Mouse (Mus musculus): ENCODE measurements around the gene Mterf4.

Gene Mterf4

GRCm38 (mm10) chr1:93305581-93306337 is at the start of gene Mterf4:
Gene Mterf4, minus strand, starts transcription at chr1:93305915.
- no peaks in the 10 kb centered on the region for H3K9me3 ChIP-seq (ENCODE audit: low read length)
- TF ChIP-seq POU5F1 (IDR thresholded peaks at IDR 0.05; ENCODE audit: borderline replicate concordance, low read length): no peak
- TF ChIP-seq NANOG (IDR thresholded peaks at IDR 0.05; ENCODE audit: borderline replicate concordance, low read length): no peak
- no peak for TF ChIP-seq CTCF (conservative IDR thresholded peaks at IDR 0.05; ENCODE audit: low read length)
- H3K36me3 ChIP-seq (ENCODE audit: insufficient read depth, low read length): peaks cover 71% of the 10 kb centered on the region
- H3K27me3 ChIP-seq (ENCODE audit: insufficient read depth, low read length): no peaks in the 10 kb centered on the region
- peaks cover 24% of the 10 kb centered on the region for H3K4me1 ChIP-seq (replicated peaks; ENCODE audit: low read depth, low read length)
- H3K4me3 ChIP-seq (replicated peaks; ENCODE audit: low read length): peak within 1 kb of the TSS; percentile 97

GRCm38 (mm10) chr1:93352724-93353123 is 47.0 kb upstream of the Mterf4 start:
- H3K4me1 ChIP-seq (replicated peaks; ENCODE audit: low read depth, low read length): no peaks in the 10 kb centered on the region
- H3K36me3 ChIP-seq (ENCODE audit: insufficient read depth, low read length): peaks cover 99% of the 10 kb centered on the region
- TF ChIP-seq POU5F1 (IDR thresholded peaks at IDR 0.05; ENCODE audit: borderline replicate concordance, low read length) (no peak), NANOG (IDR thresholded peaks at IDR 0.05; ENCODE audit: borderline replicate concordance, low read length) (no peak), CTCF (conservative IDR thresholded peaks at IDR 0.05; ENCODE audit: low read length) (no peak)
- no peak overlapping the region for H3K4me3 ChIP-seq (replicated peaks; ENCODE audit: low read length)
- no peaks in the 10 kb centered on the region for H3K27me3 ChIP-seq (ENCODE audit: insufficient read depth, low read length)
- H3K9me3 ChIP-seq (ENCODE audit: low read length): no peaks in the 10 kb centered on the region

GRCm38 (mm10) chr1:93349701-93350100 is 44.0 kb upstream of the Mterf4 start:
- peaks cover 2% of the 10 kb centered on the region for H3K4me1 ChIP-seq (replicated peaks; ENCODE audit: low read depth, low read length)
- no peak overlapping the region for H3K4me3 ChIP-seq (replicated peaks; ENCODE audit: low read length)
- H3K36me3 ChIP-seq (ENCODE audit: insufficient read depth, low read length): peaks cover 98% of the 10 kb centered on the region
- H3K27me3 ChIP-seq (ENCODE audit: insufficient read depth, low read length): no peaks in the 10 kb centered on the region
- TF ChIP-seq CTCF (conservative IDR thresholded peaks at IDR 0.05; ENCODE audit: low read length) (no peak), NANOG (IDR thresholded peaks at IDR 0.05; ENCODE audit: borderline replicate concordance, low read length) (no peak), POU5F1 (IDR thresholded peaks at IDR 0.05; ENCODE audit: borderline replicate concordance, low read length) (no peak)
- H3K9me3 ChIP-seq (ENCODE audit: low read length): no peaks in the 10 kb centered on the region

GRCm38 (mm10) chr1:93347176-93347575 is 41.5 kb upstream of the Mterf4 start:
- peaks cover 72% of the 10 kb centered on the region for H3K36me3 ChIP-seq (ENCODE audit: insufficient read depth, low read length)
- TF ChIP-seq CTCF (conservative IDR thresholded peaks at IDR 0.05; ENCODE audit: low read length): no peak
- no peak for TF ChIP-seq NANOG (IDR thresholded peaks at IDR 0.05; ENCODE audit: borderline replicate concordance, low read length)
- no peak for TF ChIP-seq POU5F1 (IDR thresholded peaks at IDR 0.05; ENCODE audit: borderline replicate concordance, low read length)
- H3K27me3 ChIP-seq (ENCODE audit: insufficient read depth, low read length): no peaks in the 10 kb centered on the region
- no peak overlapping the region for H3K4me3 ChIP-seq (replicated peaks; ENCODE audit: low read length)
- H3K4me1 ChIP-seq (replicated peaks; ENCODE audit: low read depth, low read length): peaks cover 9% of the 10 kb centered on the region
- H3K9me3 ChIP-seq (ENCODE audit: low read length): no peaks in the 10 kb centered on the region

- Histone ChIP-seq H3K36me3 (ENCODE audit: insufficient read depth, low read length) (peaks cover 40% of the 10 kb centered on the region), H3K4me1 (replicated peaks; ENCODE audit: low read depth, low read length) (peaks cover 21% of the 10 kb centered on the region), H3K27me3 (ENCODE audit: insufficient read depth, low read length) (no peaks in the 10 kb centered on the region), H3K9me3 (ENCODE audit: low read length) (no peaks in the 10 kb centered on the region), H3K4me3 (replicated peaks; ENCODE audit: low read length) (peak overlapping the region; percentile 100)
- TF ChIP-seq POU5F1 (IDR thresholded peaks at IDR 0.05; ENCODE audit: borderline replicate concordance, low read length) (no peak), CTCF (conservative IDR thresholded peaks at IDR 0.05; ENCODE audit: low read length) (no peak)
Measured at GRCm38 (mm10) chr1:93343504-93344047, 37.9 kb upstream of the Mterf4 start.

GRCm38 (mm10) chr1:93342648-93343503 is 37.2 kb upstream of the Mterf4 start, which contains the start of the genes Ppp1r7 and Pask:
Gene Ppp1r7, plus strand, starts transcription at chr1:93342854.
Gene Pask, minus strand, starts transcription at chr1:93343482.
- no peaks in the 10 kb centered on the region for H3K9me3 ChIP-seq (ENCODE audit: low read length)
- TF ChIP-seq NANOG (IDR thresholded peaks at IDR 0.05; ENCODE audit: borderline replicate concordance, low read length) (no peak), POU5F1 (IDR thresholded peaks at IDR 0.05; ENCODE audit: borderline replicate concordance, low read length) (no peak), CTCF (conservative IDR thresholded peaks at IDR 0.05; ENCODE audit: low read length) (no peak)
- H3K27me3 ChIP-seq (ENCODE audit: insufficient read depth, low read length): no peaks in the 10 kb centered on the region
- peaks cover 37% of the 10 kb centered on the region for H3K36me3 ChIP-seq (ENCODE audit: insufficient read depth, low read length)
- peaks cover 24% of the 10 kb centered on the region for H3K4me1 ChIP-seq (replicated peaks; ENCODE audit: low read depth, low read length)
- H3K4me3 ChIP-seq (replicated peaks; ENCODE audit: low read length): peak within 1 kb of the TSS; percentile 100

- no peak for TF ChIP-seq CTCF (conservative IDR thresholded peaks at IDR 0.05; ENCODE audit: low read length)
- TF ChIP-seq POU5F1 (IDR thresholded peaks at IDR 0.05; ENCODE audit: borderline replicate concordance, low read length): no peak
Measured at GRCm38 (mm10) chr1:93334621-93335020, 28.9 kb upstream of the Mterf4 start.

GRCm38 (mm10) chr1:93326446-93326845 is 20.7 kb upstream of the Mterf4 start:
- Histone ChIP-seq H3K9me3 (ENCODE audit: low read length) (no peaks in the 10 kb centered on the region), H3K27me3 (ENCODE audit: insufficient read depth, low read length) (no peaks in the 10 kb centered on the region), H3K4me3 (replicated peaks; ENCODE audit: low read length) (no peak overlapping the region), H3K4me1 (replicated peaks; ENCODE audit: low read depth, low read length) (no peaks in the 10 kb centered on the region), H3K36me3 (ENCODE audit: insufficient read depth, low read length) (peaks cover 97% of the 10 kb centered on the region)
- no peak for TF ChIP-seq CTCF (conservative IDR thresholded peaks at IDR 0.05; ENCODE audit: low read length)
- TF ChIP-seq NANOG (IDR thresholded peaks at IDR 0.05; ENCODE audit: borderline replicate concordance, low read length): no peak
- TF ChIP-seq POU5F1 (IDR thresholded peaks at IDR 0.05; ENCODE audit: borderline replicate concordance, low read length): no peak

More at GRCm38 (mm10) chr1:93334621-93335020, 28.9 kb upstream of the Mterf4 start:
- no peak overlapping the region for H3K4me3 ChIP-seq (replicated peaks; ENCODE audit: low read length)
- no peaks in the 10 kb centered on the region for H3K9me3 ChIP-seq (ENCODE audit: low read length)
- peaks cover 12% of the 10 kb centered on the region for H3K4me1 ChIP-seq (replicated peaks; ENCODE audit: low read depth, low read length)
- H3K36me3 ChIP-seq (ENCODE audit: insufficient read depth, low read length): peaks cover 89% of the 10 kb centered on the region
- no peaks in the 10 kb centered on the region for H3K27me3 ChIP-seq (ENCODE audit: insufficient read depth, low read length)
